Mouse (Mus musculus): ENCODE measurements around the gene Actn1. TPM values are rescaled to one million over a fixed set of nuclear protein-coding genes. Genes with fewer than 3 reads are reported as not detected.

Actn1 gene
- polyA plus RNA-seq, 1 experiment from 2014 or later: 34.6 TPM

DNA sequence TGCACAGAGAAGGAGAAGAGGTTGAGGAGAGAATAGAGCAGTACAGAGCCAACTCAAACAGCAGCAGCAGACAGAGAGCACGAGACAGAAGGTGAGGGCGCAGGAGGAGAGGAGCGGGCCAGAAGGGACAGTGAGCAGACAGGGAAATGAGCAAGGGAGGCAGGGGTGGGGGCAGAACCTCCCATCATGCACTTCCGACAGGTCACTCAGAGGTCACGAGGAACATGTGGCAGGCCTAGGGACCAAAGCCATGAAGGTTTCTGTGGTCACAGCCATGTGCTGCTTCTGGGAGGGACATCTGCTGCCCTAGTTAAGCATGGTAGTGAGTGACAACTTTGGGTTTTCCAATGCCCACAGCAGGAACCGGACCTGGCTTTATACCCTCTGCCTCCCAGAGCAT, 68.8 kb downstream of the Actn1 start:
- no peak for DNase-seq (ENCODE audit: low spot score)
- Histone ChIP-seq H3K4me3 (ENCODE audit: low read depth, low read length) (no peak overlapping the region), H3K9me3 (replicated peaks; ENCODE audit: control insufficient read depth, low read length) (no peaks in the 10 kb centered on the region), H3K27ac (replicated peaks; ENCODE audit: low read depth, low read length) (no peak overlapping the region), H3K4me1 (ENCODE audit: control insufficient read depth, insufficient read depth, low read length) (no peaks in the 10 kb centered on the region), H3K9ac (replicated peaks; ENCODE audit: low read length) (no peak overlapping the region), H3K4me2 (ENCODE audit: low read depth, low read length) (no peak overlapping the region), H3K27me3 (ENCODE audit: control insufficient read depth, insufficient read depth, low read length) (no peaks in the 10 kb centered on the region), H3K36me3 (replicated peaks; ENCODE audit: control insufficient read depth, insufficient read depth, low read depth, low read length) (peaks cover 12% of the 10 kb centered on the region)
- 80% methylated on average over 6 of the region's 6 CpGs for WGBS
- no peak for ATAC-seq (replicated peaks; ENCODE audit: insufficient number of reproducible peaks, low FRiP score, low TSS enrichment, low read depth)

- no peak overlapping the region for H3K9ac ChIP-seq (replicated peaks; ENCODE audit: low read length)
- no peaks in the 10 kb centered on the region for H3K27me3 ChIP-seq (ENCODE audit: control insufficient read depth, insufficient read depth, low read length)
- no peak overlapping the region for H3K4me3 ChIP-seq (ENCODE audit: low read depth, low read length)
- no peak overlapping the region for H3K4me2 ChIP-seq (ENCODE audit: low read depth, low read length)
- DNase-seq (ENCODE audit: low spot score) (no peak), ATAC-seq (replicated peaks; ENCODE audit: insufficient number of reproducible peaks, low FRiP score, low TSS enrichment, low read depth) (no peak)
- WGBS: 91% methylated on average over 10 of the region's 10 CpGs
- no peaks in the 10 kb centered on the region for H3K9me3 ChIP-seq (replicated peaks; ENCODE audit: control insufficient read depth, low read length)
- H3K36me3 ChIP-seq (replicated peaks; ENCODE audit: control insufficient read depth, insufficient read depth, low read depth, low read length): peaks cover 12% of the 10 kb centered on the region
- no peaks in the 10 kb centered on the region for H3K4me1 ChIP-seq (ENCODE audit: control insufficient read depth, insufficient read depth, low read length)
- H3K27ac ChIP-seq (replicated peaks; ENCODE audit: low read depth, low read length): no peak overlapping the region
Observed at GRCm38 (mm10) chr12:80190915-80191314, 69.3 kb downstream of the Actn1 start.

DNA sequence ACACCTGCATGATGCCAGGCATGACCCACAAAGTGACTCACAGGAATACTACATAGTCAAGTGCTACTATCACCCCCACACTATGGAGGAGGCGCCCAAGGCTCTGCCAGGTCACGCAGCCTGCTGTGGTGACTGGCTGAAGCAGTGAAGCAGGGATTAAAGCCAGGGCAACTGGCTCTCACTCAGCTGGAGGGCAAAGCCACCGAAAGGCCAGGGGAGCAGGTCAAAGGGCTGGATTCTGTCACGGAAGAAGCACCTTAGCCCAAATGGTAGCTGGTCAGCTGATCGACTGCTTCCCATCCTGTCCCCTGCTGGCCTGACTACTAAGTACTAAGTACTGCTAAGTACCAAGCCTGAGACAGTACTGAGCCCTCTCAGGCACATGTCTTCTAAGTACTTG, 76.1 kb downstream of the Actn1 start:
- peaks cover 7% of the 10 kb centered on the region for H3K36me3 ChIP-seq (replicated peaks; ENCODE audit: control insufficient read depth, insufficient read depth, low read depth, low read length)
- H3K4me3 ChIP-seq (ENCODE audit: low read depth, low read length): no peak overlapping the region
- H3K4me2 ChIP-seq (ENCODE audit: low read depth, low read length): no peak overlapping the region
- H3K27ac ChIP-seq (replicated peaks; ENCODE audit: low read depth, low read length): no peak overlapping the region
- no peaks in the 10 kb centered on the region for H3K27me3 ChIP-seq (ENCODE audit: control insufficient read depth, insufficient read depth, low read length)
- DNase-seq (ENCODE audit: low spot score): no peak
- 85% methylated on average over 5 of the region's 5 CpGs for WGBS
- no peaks in the 10 kb centered on the region for H3K9me3 ChIP-seq (replicated peaks; ENCODE audit: control insufficient read depth, low read length)
- ATAC-seq (replicated peaks; ENCODE audit: insufficient number of reproducible peaks, low FRiP score, low TSS enrichment, low read depth): no peak
- H3K9ac ChIP-seq (replicated peaks; ENCODE audit: low read length): no peak overlapping the region
- H3K4me1 ChIP-seq (ENCODE audit: control insufficient read depth, insufficient read depth, low read length): no peaks in the 10 kb centered on the region

DNA sequence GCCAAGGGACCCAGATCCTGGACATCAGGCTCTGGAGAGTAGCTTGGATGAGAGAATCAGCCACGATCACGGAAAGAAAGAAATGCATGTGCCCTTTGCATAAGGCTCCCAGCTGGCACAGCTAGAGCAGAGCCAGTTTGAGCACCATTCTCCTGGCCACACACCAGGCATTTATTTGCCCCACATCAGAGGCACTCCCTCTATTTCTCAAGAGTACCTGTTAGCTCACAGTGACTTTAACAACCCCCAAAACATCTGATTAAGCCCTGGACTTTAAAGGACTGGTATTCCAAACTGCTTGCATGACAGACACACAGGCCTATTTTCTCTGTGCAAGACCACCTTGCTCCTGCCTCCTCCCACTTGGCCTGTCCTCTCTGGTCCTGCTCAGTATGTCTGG, 78.3 kb downstream of the Actn1 start:
- Histone ChIP-seq H3K4me3 (ENCODE audit: low read depth, low read length) (no peak overlapping the region), H3K9ac (replicated peaks; ENCODE audit: low read length) (no peak overlapping the region), H3K4me2 (ENCODE audit: low read depth, low read length) (no peak overlapping the region), H3K4me1 (ENCODE audit: control insufficient read depth, insufficient read depth, low read length) (no peaks in the 10 kb centered on the region), H3K36me3 (replicated peaks; ENCODE audit: control insufficient read depth, insufficient read depth, low read depth, low read length) (peaks cover 13% of the 10 kb centered on the region), H3K27me3 (ENCODE audit: control insufficient read depth, insufficient read depth, low read length) (no peaks in the 10 kb centered on the region), H3K27ac (replicated peaks; ENCODE audit: low read depth, low read length) (no peak overlapping the region), H3K9me3 (replicated peaks; ENCODE audit: control insufficient read depth, low read length) (no peaks in the 10 kb centered on the region)
- DNase-seq (ENCODE audit: low spot score): no peak
- WGBS: 95% methylated on average over 2 of the region's 2 CpGs
- no peak for ATAC-seq (replicated peaks; ENCODE audit: insufficient number of reproducible peaks, low FRiP score, low TSS enrichment, low read depth)

- H3K27me3 ChIP-seq (ENCODE audit: control insufficient read depth, insufficient read depth, low read length): no peaks in the 10 kb centered on the region
- no peaks in the 10 kb centered on the region for H3K9me3 ChIP-seq (replicated peaks; ENCODE audit: control insufficient read depth, low read length)
- no peak overlapping the region for H3K4me3 ChIP-seq (ENCODE audit: low read depth, low read length)
- no peaks in the 10 kb centered on the region for H3K4me1 ChIP-seq (ENCODE audit: control insufficient read depth, insufficient read depth, low read length)
- ATAC-seq (replicated peaks; ENCODE audit: insufficient number of reproducible peaks, low FRiP score, low TSS enrichment, low read depth): no peak
- no peak overlapping the region for H3K9ac ChIP-seq (replicated peaks; ENCODE audit: low read length)
- no peak for DNase-seq (ENCODE audit: low spot score)
- no peak overlapping the region for H3K4me2 ChIP-seq (ENCODE audit: low read depth, low read length)
- WGBS: 81% methylated on average over 10 of the region's 10 CpGs
- H3K27ac ChIP-seq (replicated peaks; ENCODE audit: low read depth, low read length): no peak overlapping the region
- peaks cover 12% of the 10 kb centered on the region for H3K36me3 ChIP-seq (replicated peaks; ENCODE audit: control insufficient read depth, insufficient read depth, low read depth, low read length)
Observed at GRCm38 (mm10) chr12:80178035-80178434, 82.1 kb downstream of the Actn1 start.

DNA sequence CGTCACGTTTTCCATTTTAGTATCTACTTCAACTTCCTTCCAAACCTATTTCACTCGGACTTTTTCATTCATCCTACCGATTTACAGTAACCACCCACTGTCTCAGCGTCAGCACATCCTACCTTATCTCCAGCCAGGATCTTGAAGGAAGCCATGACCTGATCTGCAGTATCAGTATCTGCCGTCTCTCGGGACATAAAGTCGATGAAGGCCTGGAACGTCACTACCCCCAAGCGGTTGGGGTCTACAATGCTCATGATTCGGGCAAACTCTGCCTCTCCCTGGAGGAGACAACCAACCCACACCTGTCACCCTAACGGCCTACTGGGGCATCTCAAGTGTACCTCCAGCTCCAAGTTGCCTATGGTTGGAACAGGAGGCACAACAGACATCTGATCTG, 91.4 kb downstream of the Actn1 start:
- Histone ChIP-seq H3K27me3 (ENCODE audit: control insufficient read depth, insufficient read depth, low read length) (no peaks in the 10 kb centered on the region), H3K4me1 (ENCODE audit: control insufficient read depth, insufficient read depth, low read length) (no peaks in the 10 kb centered on the region), H3K27ac (replicated peaks; ENCODE audit: low read depth, low read length) (no peak overlapping the region), H3K4me2 (ENCODE audit: low read depth, low read length) (no peak overlapping the region), H3K36me3 (replicated peaks; ENCODE audit: control insufficient read depth, insufficient read depth, low read depth, low read length) (no peaks in the 10 kb centered on the region; the same call in 1 of the 2 replicates), H3K9ac (replicated peaks; ENCODE audit: low read length) (no peak overlapping the region), H3K9me3 (replicated peaks; ENCODE audit: control insufficient read depth, low read length) (no peaks in the 10 kb centered on the region), H3K4me3 (ENCODE audit: low read depth, low read length) (no peak overlapping the region)
- DNase-seq (ENCODE audit: low spot score) (no peak), ATAC-seq (replicated peaks; ENCODE audit: insufficient number of reproducible peaks, low FRiP score, low TSS enrichment, low read depth) (no peak)
- 58% methylated on average over 12 of the region's 12 CpGs for WGBS

GRCm38 (mm10) chr12:80168178-80168686, 91.9 kb downstream of the Actn1 start:
- no peaks in the 10 kb centered on the region for H3K9me3 ChIP-seq (replicated peaks; ENCODE audit: control insufficient read depth, low read length)
- no peaks in the 10 kb centered on the region for H3K4me1 ChIP-seq (ENCODE audit: control insufficient read depth, insufficient read depth, low read length)
- H3K4me2 ChIP-seq (ENCODE audit: low read depth, low read length): 0 out of 2 replicates have a peak overlapping the region, but pooled peaks have one; percentile 17
- peak overlapping the region; percentile 63 for H3K9ac ChIP-seq (replicated peaks; ENCODE audit: low read length)
- peak overlapping the region; percentile 52 for H3K4me3 ChIP-seq (ENCODE audit: low read depth, low read length)
- WGBS: 11% methylated on average over 35 of the region's 35 CpGs
- ATAC-seq (replicated peaks; ENCODE audit: insufficient number of reproducible peaks, low FRiP score, low TSS enrichment, low read depth) (peak; percentile 79), DNase-seq (ENCODE audit: low spot score) (peak; percentile 88)
- H3K36me3 ChIP-seq (replicated peaks; ENCODE audit: control insufficient read depth, insufficient read depth, low read depth, low read length): no peaks in the 10 kb centered on the region; the same call in 1 of the 2 replicates
- no peaks in the 10 kb centered on the region for H3K27me3 ChIP-seq (ENCODE audit: control insufficient read depth, insufficient read depth, low read length)
- peak overlapping the region; percentile 54 for H3K27ac ChIP-seq (replicated peaks; ENCODE audit: low read depth, low read length)

DNA sequence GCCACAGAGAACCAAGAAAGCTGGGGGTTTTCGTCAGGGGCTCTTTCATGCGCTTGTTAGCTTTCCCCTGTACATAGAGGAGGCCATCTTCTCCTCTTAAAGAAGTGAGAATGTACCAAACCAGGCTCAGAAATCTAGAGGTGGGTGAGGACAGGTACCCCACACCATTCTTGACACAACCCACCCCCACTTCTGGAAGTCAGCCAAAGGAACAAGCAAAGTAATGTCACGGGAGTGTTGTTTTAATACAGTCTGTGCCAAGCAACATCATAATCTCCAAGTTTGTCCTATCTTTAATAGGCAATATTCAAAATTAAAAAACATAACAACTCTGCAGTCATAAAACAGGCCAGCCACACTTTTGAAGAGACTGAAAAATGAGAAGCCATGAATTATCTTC, 92.8 kb downstream of the Actn1 start:
- H3K27me3 ChIP-seq (ENCODE audit: control insufficient read depth, insufficient read depth, low read length): no peaks in the 10 kb centered on the region
- no peak for ATAC-seq (replicated peaks; ENCODE audit: insufficient number of reproducible peaks, low FRiP score, low TSS enrichment, low read depth)
- H3K9ac ChIP-seq (replicated peaks; ENCODE audit: low read length): no peak overlapping the region
- H3K4me1 ChIP-seq (ENCODE audit: control insufficient read depth, insufficient read depth, low read length): no peaks in the 10 kb centered on the region
- 93% methylated on average over 3 of the region's 3 CpGs for WGBS
- no peaks in the 10 kb centered on the region for H3K9me3 ChIP-seq (replicated peaks; ENCODE audit: control insufficient read depth, low read length)
- no peak overlapping the region for H3K27ac ChIP-seq (replicated peaks; ENCODE audit: low read depth, low read length)
- H3K36me3 ChIP-seq (replicated peaks; ENCODE audit: control insufficient read depth, insufficient read depth, low read depth, low read length): no peaks in the 10 kb centered on the region; the same call in 1 of the 2 replicates
- no peak overlapping the region for H3K4me3 ChIP-seq (ENCODE audit: low read depth, low read length)
- no peak for DNase-seq (ENCODE audit: low spot score)
- H3K4me2 ChIP-seq (ENCODE audit: low read depth, low read length): no peak overlapping the region

Measured in embryonic facial prominence, embryonic 11.5 days (tissue).